Mouse (Mus musculus): ENCODE data around the gene Arfgef2. TPM values are rescaled to one million over a fixed set of nuclear protein-coding genes. Genes with fewer than 3 reads are reported as not detected.

The Arfgef2 gene
- polyA plus RNA-seq, 1 experiment = 23.0 TPM

- H3K4me3 ChIP-seq (ENCODE audit: insufficient read depth, low read depth, low read length) = no peak overlapping the region
- no peak overlapping the region for H3K27ac ChIP-seq (replicated peaks; ENCODE audit: low read depth, low read length)
- no peaks in the 10 kb centered on the region for H3K4me1 ChIP-seq (ENCODE audit: control insufficient read depth, insufficient read depth, insufficient read length, low read length)
Measured at GRCm38 (mm10) chr2:166865476-166865875, 60.1 kb downstream of the Arfgef2 start.

- Histone ChIP-seq H3K4me1 (ENCODE audit: control insufficient read depth, insufficient read depth, insufficient read length, low read length) (no peaks in the 10 kb centered on the region), H3K27ac (replicated peaks; ENCODE audit: low read depth, low read length) (no peak overlapping the region), H3K4me3 (ENCODE audit: insufficient read depth, low read depth, low read length) (no peak overlapping the region)
Measured at GRCm38 (mm10) chr2:166870271-166870865, 65.0 kb downstream of the Arfgef2 start.

GRCm38 (mm10) chr2:166870899-166871298, 65.5 kb downstream of the Arfgef2 start:
- Histone ChIP-seq H3K27ac (replicated peaks; ENCODE audit: low read depth, low read length) (no peak overlapping the region), H3K4me3 (ENCODE audit: insufficient read depth, low read depth, low read length) (no peak overlapping the region), H3K4me1 (ENCODE audit: control insufficient read depth, insufficient read depth, insufficient read length, low read length) (no peaks in the 10 kb centered on the region)

- Histone ChIP-seq H3K4me1 (ENCODE audit: control insufficient read depth, insufficient read depth, insufficient read length, low read length) (no peaks in the 10 kb centered on the region), H3K4me3 (ENCODE audit: insufficient read depth, low read depth, low read length) (no peak overlapping the region), H3K27ac (replicated peaks; ENCODE audit: low read depth, low read length) (no peak overlapping the region)
Measured at GRCm38 (mm10) chr2:166874675-166875280, 69.4 kb downstream of the Arfgef2 start.

DNA sequence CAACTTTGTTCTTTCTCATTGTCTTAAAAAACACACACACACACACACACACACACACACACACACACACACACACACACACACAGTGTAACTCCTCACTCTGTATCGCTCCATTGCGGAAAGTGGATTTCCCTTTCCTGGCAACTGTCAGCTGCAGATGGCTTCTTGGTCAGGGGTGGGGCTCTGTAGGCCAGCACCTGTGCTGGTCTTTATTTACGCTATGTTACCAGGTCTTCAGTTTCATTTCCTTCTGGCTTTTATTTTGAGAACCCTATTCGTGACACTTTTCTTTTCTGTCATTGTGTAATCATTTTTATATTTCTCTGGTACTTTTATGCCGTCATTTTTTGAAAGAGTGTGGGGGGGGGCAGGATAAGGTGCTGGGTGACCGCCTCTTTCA, 70.2 kb downstream of the Arfgef2 start:
- Histone ChIP-seq H3K4me1 (ENCODE audit: control insufficient read depth, insufficient read depth, insufficient read length, low read length) (no peaks in the 10 kb centered on the region), H3K27ac (replicated peaks; ENCODE audit: low read depth, low read length) (no peak overlapping the region), H3K4me3 (ENCODE audit: insufficient read depth, low read depth, low read length) (no peak overlapping the region)

DNA sequence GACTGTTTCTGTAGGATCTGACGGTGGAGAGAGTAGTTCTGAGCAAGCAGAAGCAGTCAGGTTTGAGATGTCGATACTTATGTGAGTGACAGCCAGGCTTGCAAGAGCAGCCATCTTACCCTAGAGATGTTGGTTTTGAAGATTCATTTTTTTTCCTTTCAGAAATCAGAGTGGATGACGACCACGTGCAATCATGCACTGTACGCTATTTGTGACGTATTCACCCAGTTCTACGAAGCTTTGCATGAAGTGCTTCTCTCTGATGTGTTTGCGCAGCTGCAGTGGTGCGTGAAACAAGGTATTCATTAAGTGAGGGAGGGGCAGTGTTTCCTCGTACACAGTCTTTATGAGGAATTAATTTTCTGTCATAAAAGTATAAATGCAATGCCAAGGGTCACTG, 70.9 kb downstream of the Arfgef2 start:
- no peaks in the 10 kb centered on the region for H3K4me1 ChIP-seq (ENCODE audit: control insufficient read depth, insufficient read depth, insufficient read length, low read length)
- H3K27ac ChIP-seq (replicated peaks; ENCODE audit: low read depth, low read length) = no peak overlapping the region
- H3K4me3 ChIP-seq (ENCODE audit: insufficient read depth, low read depth, low read length) = no peak overlapping the region

- no peak overlapping the region for H3K27ac ChIP-seq (replicated peaks; ENCODE audit: low read depth, low read length)
- no peak overlapping the region for H3K4me3 ChIP-seq (ENCODE audit: insufficient read depth, low read depth, low read length)
- no peaks in the 10 kb centered on the region for H3K4me1 ChIP-seq (ENCODE audit: control insufficient read depth, insufficient read depth, insufficient read length, low read length)
Measured at GRCm38 (mm10) chr2:166885066-166885465, 79.7 kb downstream of the Arfgef2 start.

DNA sequence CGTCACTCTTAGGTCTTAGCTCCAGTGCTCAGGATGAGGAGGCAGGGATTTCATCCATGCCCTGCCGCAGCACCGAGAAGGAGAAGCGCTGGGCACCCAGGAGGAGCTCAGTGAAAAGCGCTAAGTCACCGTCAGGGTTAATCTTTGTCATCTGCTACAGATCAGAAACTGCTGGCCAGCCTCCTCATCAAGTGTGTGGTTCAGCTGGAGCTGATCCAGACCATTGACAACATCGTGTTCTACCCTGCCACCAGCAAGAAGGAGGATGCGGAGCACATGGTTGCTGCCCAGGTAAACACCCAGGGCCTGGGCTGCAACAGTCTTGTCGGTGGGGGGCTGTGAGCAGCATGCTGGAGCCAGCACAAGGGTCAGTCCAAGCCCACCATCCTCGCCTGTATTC, 80.2 kb downstream of the Arfgef2 start:
- Histone ChIP-seq H3K27ac (replicated peaks; ENCODE audit: low read depth, low read length) (no peak overlapping the region), H3K4me3 (ENCODE audit: insufficient read depth, low read depth, low read length) (no peak overlapping the region), H3K4me1 (ENCODE audit: control insufficient read depth, insufficient read depth, insufficient read length, low read length) (no peaks in the 10 kb centered on the region)

DNA sequence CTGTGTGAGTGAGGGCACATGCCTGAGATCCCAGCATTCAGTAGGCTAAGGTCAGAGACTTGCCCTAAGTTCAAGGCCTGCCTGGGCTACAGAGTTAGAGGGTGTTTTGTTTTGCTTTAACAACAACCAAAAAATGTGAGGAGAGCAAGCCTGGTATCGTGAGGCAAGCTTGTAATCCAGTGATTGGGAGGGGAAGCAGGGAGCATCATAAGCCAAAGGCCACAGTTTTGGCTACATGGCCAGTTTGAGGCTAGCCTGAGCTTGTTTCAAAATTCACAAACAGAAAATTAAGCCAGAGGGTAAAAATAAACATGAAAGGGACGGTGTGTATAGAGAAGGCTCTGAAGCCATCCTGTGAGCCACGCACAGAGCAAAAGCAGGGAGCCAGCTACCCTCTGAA, 80.8 kb downstream of the Arfgef2 start:
- Histone ChIP-seq H3K27ac (replicated peaks; ENCODE audit: low read depth, low read length) (no peak overlapping the region), H3K4me1 (ENCODE audit: control insufficient read depth, insufficient read depth, insufficient read length, low read length) (no peaks in the 10 kb centered on the region), H3K4me3 (ENCODE audit: insufficient read depth, low read depth, low read length) (no peak overlapping the region)

GRCm38 (mm10) chr2:166887816-166888215, 82.4 kb downstream of the Arfgef2 start:
- H3K27ac ChIP-seq (replicated peaks; ENCODE audit: low read depth, low read length) = no peak overlapping the region
- no peaks in the 10 kb centered on the region for H3K4me1 ChIP-seq (ENCODE audit: control insufficient read depth, insufficient read depth, insufficient read length, low read length)
- no peak overlapping the region for H3K4me3 ChIP-seq (ENCODE audit: insufficient read depth, low read depth, low read length)

DNA sequence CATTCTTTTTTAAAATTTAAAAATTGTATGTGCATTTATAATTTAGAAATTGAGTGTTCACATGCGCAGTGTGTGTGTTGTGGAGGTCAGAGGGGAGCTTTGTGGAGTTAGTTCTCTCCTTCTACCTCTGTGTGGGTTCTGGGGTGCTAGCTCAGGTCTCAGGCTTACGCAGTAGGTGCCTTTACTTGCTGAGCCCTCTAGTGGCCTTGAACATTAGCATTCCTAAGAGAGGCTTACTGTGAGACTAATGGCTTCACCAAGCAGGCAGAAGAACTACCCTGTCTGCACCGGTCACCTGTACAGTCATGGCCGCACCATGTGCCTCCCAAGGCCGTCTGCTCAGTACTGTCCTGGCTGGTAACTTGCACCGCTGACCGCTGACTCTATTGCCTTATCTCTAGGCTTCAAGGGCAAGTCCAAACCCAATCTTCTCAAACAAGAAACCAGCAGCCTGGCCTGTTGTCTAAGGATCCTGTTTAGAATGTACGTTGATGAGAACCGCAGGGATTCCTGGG, 86.0 kb downstream of the Arfgef2 start:
- Histone ChIP-seq H3K4me3 (ENCODE audit: insufficient read depth, low read depth, low read length) (no peak overlapping the region), H3K27ac (replicated peaks; ENCODE audit: low read depth, low read length) (no peak overlapping the region), H3K4me1 (ENCODE audit: control insufficient read depth, insufficient read depth, insufficient read length, low read length) (no peaks in the 10 kb centered on the region)

DNA sequence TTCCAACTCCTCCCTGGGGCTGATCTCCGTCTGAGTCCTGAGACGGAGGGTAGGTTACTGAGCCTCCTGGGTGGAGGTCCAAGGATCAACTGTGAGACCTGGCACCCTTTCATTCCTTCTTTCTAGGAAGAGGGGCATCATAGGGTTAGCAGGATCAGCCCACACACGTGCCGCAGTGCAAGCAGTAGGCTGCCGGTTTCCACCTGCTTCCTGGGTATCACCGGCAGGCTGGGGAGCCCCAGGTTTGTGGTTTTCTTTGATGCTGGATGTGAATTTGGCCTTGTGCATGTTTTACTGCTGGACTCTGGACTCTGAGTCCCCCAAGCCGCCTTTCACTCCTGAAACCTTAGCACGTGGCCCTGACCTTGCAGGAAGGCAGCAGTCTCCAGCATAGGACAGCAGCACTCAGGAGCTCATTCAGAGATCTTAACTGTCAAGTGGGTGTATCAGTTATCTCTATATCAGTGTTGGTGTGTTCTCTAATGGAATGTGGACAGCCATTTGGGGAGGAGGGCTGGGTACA, 86.8 kb downstream of the Arfgef2 start:
- Histone ChIP-seq H3K4me3 (ENCODE audit: insufficient read depth, low read depth, low read length) (no peak overlapping the region), H3K4me1 (ENCODE audit: control insufficient read depth, insufficient read depth, insufficient read length, low read length) (no peaks in the 10 kb centered on the region)

GRCm38 (mm10) chr2:166893036-166893435, 87.6 kb downstream of the Arfgef2 start:
- H3K4me1 ChIP-seq (ENCODE audit: control insufficient read depth, insufficient read depth, insufficient read length, low read length) = no peaks in the 10 kb centered on the region
- no peak overlapping the region for H3K27ac ChIP-seq (replicated peaks; ENCODE audit: low read depth, low read length)
- H3K4me3 ChIP-seq (ENCODE audit: insufficient read depth, low read depth, low read length) = no peak overlapping the region

More for the DNA sequence above, 86.8 kb downstream of the Arfgef2 start:
- H3K27ac ChIP-seq (replicated peaks; ENCODE audit: low read depth, low read length) = no peak overlapping the region

DNA sequence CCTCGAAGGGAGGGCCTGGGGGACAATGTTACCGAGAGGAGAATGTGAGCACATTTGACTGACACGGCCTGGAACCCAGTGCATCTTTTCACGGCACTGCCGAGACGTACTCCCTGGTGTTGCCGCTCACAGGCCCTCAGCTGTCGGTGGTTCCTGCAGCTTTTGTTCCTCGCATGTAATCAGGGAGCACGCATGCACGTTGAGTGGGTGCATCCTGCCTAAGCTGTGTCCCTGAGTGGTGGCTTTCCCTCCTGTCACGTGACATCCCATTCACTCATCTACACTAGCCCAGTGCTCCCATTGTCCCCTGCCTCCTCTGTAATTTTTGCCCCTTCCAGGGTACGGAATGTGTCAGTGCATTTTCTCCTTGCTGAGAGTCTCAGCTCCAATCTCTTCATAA, 91.0 kb downstream of the Arfgef2 start:
- Histone ChIP-seq H3K27ac (replicated peaks; ENCODE audit: low read depth, low read length) (no peak overlapping the region), H3K4me1 (ENCODE audit: control insufficient read depth, insufficient read depth, insufficient read length, low read length) (no peaks in the 10 kb centered on the region), H3K4me3 (ENCODE audit: insufficient read depth, low read depth, low read length) (no peak overlapping the region)

- Histone ChIP-seq H3K4me1 (ENCODE audit: control insufficient read depth, insufficient read depth, insufficient read length, low read length) (no peaks in the 10 kb centered on the region), H3K27ac (replicated peaks; ENCODE audit: low read depth, low read length) (no peak overlapping the region), H3K4me3 (ENCODE audit: insufficient read depth, low read depth, low read length) (no peak overlapping the region)
Measured at GRCm38 (mm10) chr2:166896974-166897373, 91.6 kb downstream of the Arfgef2 start.

GRCm38 (mm10) chr2:166899161-166899560, 93.8 kb downstream of the Arfgef2 start:
- no peak overlapping the region for H3K27ac ChIP-seq (replicated peaks; ENCODE audit: low read depth, low read length)
- no peak overlapping the region for H3K4me3 ChIP-seq (ENCODE audit: insufficient read depth, low read depth, low read length)
- H3K4me1 ChIP-seq (ENCODE audit: control insufficient read depth, insufficient read depth, insufficient read length, low read length) = no peaks in the 10 kb centered on the region

Measured in brown adipose tissue, adult 24 weeks (tissue).